Mouse (Mus musculus) ES-E14 (cell line): Measurements from ENCODE around the gene Sos1. TPM values are rescaled to one million over a fixed set of nuclear protein-coding genes. Genes with fewer than 3 reads are reported as not detected.

Source experiments
- DNase-seq: peaks from one replicate; pipeline ENCODE4 v3.0.0-alpha.2; 2013; ENCODE audit warnings: low read depth, low spot score
- H3K27ac ChIP-seq: 2 replicates; pipeline ENCODE4 v1.5.1; 2012; ENCODE audit warnings: low read depth, mild to moderate bottlenecking, low read length, moderate library complexity, mixed read lengths; ENCODE audit not compliant: poor library complexity, insufficient read depth, severe bottlenecking
- H3K36me3 ChIP-seq: 2 replicates; pipeline ENCODE4 v1.6.1; 2012; ENCODE audit warnings: mild to moderate bottlenecking, low read length, moderate library complexity, mixed read lengths; ENCODE audit not compliant: control insufficient read depth, poor library complexity, insufficient read depth, severe bottlenecking
- H3K4me1 ChIP-seq, 2 experiments: fragments of 150-350 bp in 1 of 2; sonication (generic) in 1 of 2; 2 replicates each; pipeline ENCODE4 v1.6.1; 2012; ENCODE audit warnings: low read length in 2 of 2, mild to moderate bottlenecking in 1 of 2, mixed read lengths in 1 of 2; ENCODE audit not compliant: control insufficient read depth in 2 of 2, insufficient read depth in 2 of 2, poor library complexity in 1 of 2
- H3K4me3 ChIP-seq, 2 experiments: fragments of 150-350 bp in 1 of 2; sonication (generic) in 1 of 2; 2 replicates each; pipeline ENCODE4 v1.5.1; 2012; ENCODE audit warnings: low read length in 2 of 2, low read depth in 1 of 2, mild to moderate bottlenecking in 1 of 2, mixed read lengths in 1 of 2; ENCODE audit not compliant: insufficient read depth in 1 of 2, poor library complexity in 1 of 2, severe bottlenecking in 1 of 2
- H3K9ac ChIP-seq: 2 replicates; pipeline ENCODE4 v1.6.1; 2012; ENCODE audit warnings: low read depth, mild to moderate bottlenecking, low read length, mixed read lengths; ENCODE audit not compliant: poor library complexity, insufficient read depth, severe bottlenecking
- H3K9me3 ChIP-seq: fragments of 150-350 bp; sonication (generic); 2 replicates; pipeline ENCODE4 v1.6.1; 2012; ENCODE audit warnings: low read depth, mild to moderate bottlenecking, low read length; ENCODE audit not compliant: control insufficient read depth, insufficient read depth
- CHD2 ChIP-seq: IDR thresholded peaks from 2 replicates; pipeline ENCODE4 v1.6.1; 2014; ENCODE audit warnings: mild to moderate bottlenecking, low read depth, low read length, inconsistent platforms
- HCFC1 ChIP-seq: IDR thresholded peaks from 2 replicates; pipeline ENCODE4 v1.6.1; 2012; ENCODE audit warnings: low read length, inconsistent platforms, borderline replicate concordance; ENCODE audit not compliant: insufficient read depth
- MAFK ChIP-seq: IDR thresholded peaks from 2 replicates; pipeline ENCODE4 v1.6.1; 2014; ENCODE audit warnings: mild to moderate bottlenecking, low read depth, low read length, inconsistent platforms; ENCODE audit not compliant: insufficient read depth
- ZC3H11A ChIP-seq: IDR thresholded peaks from 2 replicates; pipeline ENCODE4 v1.6.1; 2012; ENCODE audit warnings: low read depth, mild to moderate bottlenecking, inconsistent platforms, low read length, borderline replicate concordance
- ZNF384 ChIP-seq: IDR thresholded peaks from 2 replicates; pipeline ENCODE4 v1.6.1; 2012; ENCODE audit warnings: low read depth, low read length, inconsistent platforms
- in situ Hi-C, 2 experiments: fragments of 600-800 bp; cut with MboI; formaldehyde crosslinking; loops; one replicate each; pipeline ENCODE4 v1.15.1; 2025; ENCODE audit warnings: low sequenced_read_pairs in 2 of 2, inconsistent platforms in 1 of 2; ENCODE audit not compliant: unreplicated experiment in 2 of 2
- total RNA-seq: library from RNA; depleted of rRNA; stranded (reverse); fragments of 300-350 nt; gene quantifications from 2 replicates; pipeline ENCODE4 v1.2.3, GENCODE M21; 2012

Gene Sos1
- total RNA-seq, 1 experiment: 9.0 TPM

DNA sequence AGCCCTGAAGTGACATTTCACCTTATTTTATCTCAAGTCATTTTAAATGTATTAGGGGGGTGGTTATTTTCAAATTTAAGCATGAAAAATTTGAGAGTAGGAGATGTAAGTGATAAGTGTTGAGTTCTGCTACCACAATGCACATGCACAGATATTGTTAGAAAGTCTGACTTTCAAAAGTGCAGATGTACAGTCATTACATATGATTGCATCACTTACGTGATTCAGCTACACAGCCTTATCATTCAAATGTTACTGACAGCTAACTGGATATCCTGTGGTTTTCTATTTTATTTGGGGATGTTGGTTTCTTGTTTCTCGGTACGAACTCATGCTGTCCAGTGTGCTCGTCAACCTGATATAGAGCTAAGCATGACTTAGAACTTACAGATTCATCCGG, 4.9 kb upstream of the Sos1 start:
- H3K4me3 ChIP-seq: no peak overlapping the region
- H3K27ac ChIP-seq: no peak overlapping the region
- no peak for DNase-seq
- no peak overlapping the region for H3K9ac ChIP-seq
- TF ChIP-seq CHD2: no peak
- no peak for TF ChIP-seq MAFK
- no peak for TF ChIP-seq HCFC1
- TF ChIP-seq ZNF384: no peak
- no peaks in the 10 kb centered on the region for H3K9me3 ChIP-seq
- peaks cover 3 to 7% of the 10 kb centered on the region in 2 experiments; a peak in 2 of 4 replicates for H3K4me1 ChIP-seq
- in situ Hi-C loops: no loop called here
- H3K36me3 ChIP-seq: no peaks in the 10 kb centered on the region

DNA sequence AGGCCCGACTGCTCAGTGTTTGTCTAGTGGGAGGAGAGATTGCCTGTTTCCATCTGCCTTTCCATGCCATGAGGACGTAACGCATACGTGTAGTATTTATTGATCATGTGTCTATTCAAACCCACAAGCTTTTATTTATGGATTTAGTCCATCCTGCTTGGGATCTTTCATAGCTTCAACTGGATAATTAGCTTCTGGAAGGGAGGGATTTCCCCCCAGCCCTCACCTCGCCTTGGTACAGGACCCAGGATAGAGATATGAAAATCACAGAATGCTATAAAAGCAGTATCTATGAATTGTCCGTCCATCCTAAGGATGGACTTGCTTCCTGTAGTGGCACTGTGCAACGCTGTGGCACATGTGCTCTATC, 587 bp upstream of the Sos1 start:
- no peak for DNase-seq
- TF ChIP-seq ZC3H11A: no peak
- no peak for TF ChIP-seq CHD2
- Histone ChIP-seq H3K27ac (no peak overlapping the region; the same call in 1 of the 2 replicates), H3K4me1 (peaks cover 2 to 5% of the 10 kb centered on the region in 2 experiments; a peak in 2 of 4 replicates), H3K36me3 (no peaks in the 10 kb centered on the region), H3K4me3 (peak overlapping the region; percentile 83 to 89; a peak in 3 of 4 replicates), H3K9ac (peak overlapping the region; percentile 96; the same call in 1 of the 2 replicates), H3K9me3 (no peaks in the 10 kb centered on the region)
- in situ Hi-C loops: loop anchor here in 1 of 2 experiments (5.0 kb wide), 1 partner anchor 71 kb away; no protein-coding TSS in a partner anchor

DNA sequence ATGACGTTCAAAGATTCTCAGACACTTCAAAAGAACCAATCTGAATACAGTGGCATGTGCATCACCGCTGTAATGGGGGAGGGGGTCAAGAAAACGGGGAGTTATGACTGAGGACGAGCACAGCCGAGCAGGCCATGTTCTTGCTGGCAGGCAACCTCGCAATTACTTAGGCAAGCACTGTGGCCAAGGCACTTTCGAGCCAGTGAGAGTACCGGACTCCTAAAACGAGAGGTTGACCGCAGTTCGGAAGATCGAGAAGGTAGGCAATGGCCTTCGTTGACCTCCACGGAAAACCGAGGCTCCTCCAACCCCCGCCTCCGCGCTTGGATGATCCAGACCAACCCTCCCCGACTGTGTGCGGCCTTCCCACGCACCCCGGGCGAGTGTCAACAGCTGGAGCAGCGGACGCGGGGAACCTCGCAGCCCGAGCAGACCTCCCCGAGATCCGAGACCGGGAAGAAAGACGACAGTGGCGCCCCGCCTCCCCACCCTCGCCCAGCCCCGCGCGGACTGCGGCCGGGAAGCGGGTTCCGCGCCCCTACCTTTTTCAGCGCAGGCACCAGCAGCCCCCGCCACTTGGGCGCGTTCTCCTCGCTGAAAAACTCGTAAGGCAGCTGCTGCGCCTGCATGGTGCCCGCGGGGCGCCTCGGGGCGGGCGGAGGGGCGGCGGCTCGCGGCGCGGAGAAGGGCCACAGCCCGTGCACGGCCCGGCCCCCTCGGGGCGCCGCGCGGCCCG, 790 bp downstream of the Sos1 start:
- Histone ChIP-seq H3K9me3 (no peaks in the 10 kb centered on the region), H3K9ac (peak overlapping the region; percentile 96), H3K4me3 (peak overlapping the region; percentile 84 to 89), H3K4me1 (peaks cover 2 to 5% of the 10 kb centered on the region in 2 experiments; a peak in 2 of 4 replicates), H3K36me3 (no peaks in the 10 kb centered on the region), H3K27ac (peak overlapping the region; percentile 83; the same call in 1 of the 2 replicates)
- TF ChIP-seq HCFC1 (no peak), ZC3H11A (no peak), CHD2 (no peak), MAFK (no peak), ZNF384 (no peak)
- DNase-seq: no peak
- in situ Hi-C loops: loop anchor here in 1 of 2 experiments (5.0 kb wide), 1 partner anchor 73 kb away; no protein-coding TSS in a partner anchor

DNA sequence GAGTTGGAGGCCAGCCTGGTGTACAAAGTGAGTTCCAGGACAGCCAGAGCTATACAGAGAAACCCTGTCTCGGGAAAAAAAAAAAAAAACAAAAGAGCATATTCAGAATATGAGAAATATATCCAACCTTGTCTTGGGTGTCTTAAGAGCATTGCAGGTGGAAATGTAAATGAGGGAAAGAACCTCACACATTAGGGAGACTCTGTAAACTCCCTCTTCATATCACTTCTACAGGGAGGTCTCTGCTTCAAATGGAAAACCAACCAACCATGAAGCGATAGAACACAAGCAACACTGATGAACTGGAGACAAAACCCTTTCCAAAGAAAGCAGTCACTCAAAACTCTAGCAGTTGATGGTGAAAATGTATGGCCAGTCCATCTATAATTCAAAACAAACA, 2.6 kb downstream of the Sos1 start:
- DNase-seq: no peak
- H3K9ac ChIP-seq: no peak overlapping the region
- TF ChIP-seq ZC3H11A (no peak), CHD2 (no peak), ZNF384 (no peak), HCFC1 (no peak)
- no peak overlapping the region for H3K4me3 ChIP-seq
- H3K4me1 ChIP-seq: peaks cover 2% of the 10 kb centered on the region in 2 experiments; a peak in 1 of 4 replicates
- no peaks in the 10 kb centered on the region for H3K9me3 ChIP-seq
- no peak overlapping the region for H3K27ac ChIP-seq
- in situ Hi-C loops: no loop called here
- no peaks in the 10 kb centered on the region; the same call in 1 of the 2 replicates for H3K36me3 ChIP-seq

DNA sequence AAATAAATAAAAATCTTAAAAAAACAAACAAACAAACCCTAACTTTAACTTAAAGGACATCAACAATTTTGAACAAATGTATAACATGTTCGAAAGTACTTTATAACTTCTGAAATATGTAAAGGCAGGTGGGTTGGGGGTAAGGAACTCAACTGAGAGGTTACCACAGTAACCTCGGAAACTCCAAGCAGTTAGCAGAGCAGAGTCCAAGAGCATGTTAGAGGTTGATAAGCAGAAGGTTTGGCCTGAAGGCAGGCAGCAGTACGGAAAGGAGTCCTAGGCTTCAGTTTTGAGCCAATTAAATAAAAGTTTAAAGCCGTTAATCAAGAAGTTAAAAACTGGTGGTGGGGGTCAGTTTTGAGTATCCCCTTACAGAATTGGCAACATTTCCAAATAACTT, 3.8 kb downstream of the Sos1 start:
- H3K9me3 ChIP-seq: no peaks in the 10 kb centered on the region
- no peak overlapping the region for H3K27ac ChIP-seq
- H3K4me3 ChIP-seq: no peak overlapping the region
- H3K9ac ChIP-seq: no peak overlapping the region
- H3K36me3 ChIP-seq: no peaks in the 10 kb centered on the region; the same call in 1 of the 2 replicates
- TF ChIP-seq HCFC1: no peak
- TF ChIP-seq MAFK: no peak
- TF ChIP-seq ZC3H11A: no peak
- no peak for TF ChIP-seq ZNF384
- TF ChIP-seq CHD2: no peak
- H3K4me1 ChIP-seq: peaks cover 0 to 5% of the 10 kb centered on the region in 2 experiments; a peak in 2 of 4 replicates
- no peak for DNase-seq
- in situ Hi-C loops: no loop called here
